Mouse (Mus musculus): ENCODE data around the gene Igfbpl1. TPM values are rescaled to one million over a fixed set of nuclear protein-coding genes. Genes with fewer than 3 reads are reported as not detected.

The Igfbpl1 gene
- polyA plus RNA-seq, 1 experiment: not detected

GRCm38 (mm10) chr4:45764141-45764494, 62.6 kb downstream of the Igfbpl1 start:
- H3K4me1 ChIP-seq (ENCODE audit: control insufficient read depth, insufficient read depth, low read length): no peaks in the 10 kb centered on the region
- H3K27ac ChIP-seq (ENCODE audit: insufficient read depth, low read depth, low read length): no peak overlapping the region
- TF ChIP-seq CTCF (IDR thresholded peaks at IDR 0.05; ENCODE audit: low read depth, low read length): no peak
- TF ChIP-seq POLR2A (IDR thresholded peaks at IDR 0.05; ENCODE audit: borderline replicate concordance, low read depth, low read length): no peak
- peak overlapping the region; percentile 41 for H3K4me3 ChIP-seq (ENCODE audit: insufficient read depth, low read length)

DNA sequence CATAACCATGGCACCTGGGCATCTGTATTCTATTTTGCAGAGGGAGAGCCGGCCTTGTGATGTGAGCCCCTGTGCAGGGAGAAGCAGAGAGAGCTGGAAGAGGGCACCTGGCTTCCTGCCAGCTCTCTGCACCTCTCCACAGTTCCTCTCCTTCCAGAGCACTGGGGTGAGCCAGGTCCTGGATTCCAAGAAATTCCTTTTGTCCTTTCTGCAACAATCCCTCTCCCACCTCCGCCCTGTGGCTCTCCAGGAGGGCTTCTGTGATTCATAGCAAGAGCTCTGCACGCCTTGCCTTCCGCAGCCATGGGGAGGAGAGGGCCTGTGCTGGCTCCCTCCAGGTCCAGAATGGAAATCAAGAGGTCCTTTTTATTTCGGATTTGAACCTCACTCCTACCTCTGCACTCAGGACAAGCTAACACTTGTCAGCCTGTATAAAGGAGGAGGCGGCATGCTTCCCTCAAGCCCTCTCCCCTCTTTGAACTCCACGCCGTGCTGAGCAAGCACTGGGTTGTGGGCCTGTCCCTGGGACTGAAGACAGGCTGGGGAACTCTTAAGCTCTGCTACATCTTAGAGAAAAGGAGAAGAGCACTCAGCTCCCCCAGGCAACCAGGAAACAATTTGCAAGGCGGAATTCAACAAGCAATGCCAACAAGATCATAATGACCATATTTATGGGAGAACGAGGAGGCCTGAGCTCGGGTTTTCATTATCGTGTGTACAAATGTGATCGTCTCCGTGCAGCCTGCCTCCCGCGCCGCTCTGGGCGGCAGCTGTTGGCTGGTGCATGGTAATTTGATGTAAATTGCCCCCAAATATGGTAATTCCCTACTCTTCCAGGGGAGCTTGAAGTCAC, 63.2 kb downstream of the Igfbpl1 start:
- TF ChIP-seq CTCF (IDR thresholded peaks at IDR 0.05; ENCODE audit: low read depth, low read length) (no peak), POLR2A (IDR thresholded peaks at IDR 0.05; ENCODE audit: borderline replicate concordance, low read depth, low read length) (no peak)
- Histone ChIP-seq H3K4me1 (ENCODE audit: control insufficient read depth, insufficient read depth, low read length) (no peaks in the 10 kb centered on the region), H3K4me3 (ENCODE audit: insufficient read depth, low read length) (peak overlapping the region; percentile 41)

DNA sequence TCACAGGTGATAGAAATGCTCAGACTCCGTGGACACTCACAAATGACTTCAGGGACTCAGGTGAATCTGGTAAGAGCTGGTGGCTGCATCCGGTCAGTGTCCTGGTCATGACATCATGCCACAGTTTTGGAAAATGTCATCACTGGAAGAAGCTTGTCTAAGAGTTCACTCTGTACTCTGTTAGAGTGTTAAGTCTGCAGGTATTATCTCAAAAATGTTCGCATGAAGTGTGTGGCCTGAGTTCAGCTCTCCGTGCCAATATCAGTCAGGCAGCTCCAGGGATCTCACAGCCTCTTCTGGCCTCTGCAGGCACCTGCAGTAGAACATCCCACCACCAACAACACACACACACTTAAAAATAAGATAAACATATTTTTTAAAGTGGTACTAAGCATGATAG, 64.1 kb downstream of the Igfbpl1 start:
- Histone ChIP-seq H3K4me3 (ENCODE audit: insufficient read depth, low read length) (no peak overlapping the region), H3K27ac (ENCODE audit: insufficient read depth, low read depth, low read length) (no peak overlapping the region), H3K4me1 (ENCODE audit: control insufficient read depth, insufficient read depth, low read length) (no peaks in the 10 kb centered on the region)
- no peak for TF ChIP-seq POLR2A (IDR thresholded peaks at IDR 0.05; ENCODE audit: borderline replicate concordance, low read depth, low read length)
- no peak for TF ChIP-seq CTCF (IDR thresholded peaks at IDR 0.05; ENCODE audit: low read depth, low read length)

More for the DNA sequence above, 63.2 kb downstream of the Igfbpl1 start:
- no peak overlapping the region for H3K27ac ChIP-seq (ENCODE audit: insufficient read depth, low read depth, low read length)

Other genes with a start within 250 kb of the Igfbpl1 start
- gene Aldh1b1, start 27.9 kb downstream of the Igfbpl1 start, polyA plus RNA-seq (2012; ENCODE audit: insufficient read depth, insufficient read length, missing spikeins): 4.2 and 4.3 TPM in 2 replicates
- gene Stra6l, start 21.7 kb upstream of the Igfbpl1 start, polyA plus RNA-seq (2012; ENCODE audit: insufficient read depth, insufficient read length, missing spikeins): 0.79 and 0.82 TPM in 2 replicates
- 0.32 and 1.2 TPM in 2 replicates for gene Ccdc180, start 63.4 kb upstream of the Igfbpl1 start, polyA plus RNA-seq (2012; ENCODE audit: insufficient read depth, insufficient read length, missing spikeins)
- 44.1 and 52.8 TPM in 2 replicates for gene Tdrd7, start 138.4 kb upstream of the Igfbpl1 start, polyA plus RNA-seq (2012; ENCODE audit: insufficient read depth, insufficient read length, missing spikeins)
- gene Tmod1, start 212.0 kb upstream of the Igfbpl1 start, polyA plus RNA-seq (2012; ENCODE audit: insufficient read depth, insufficient read length, missing spikeins): 0.89 and 1.2 TPM in 2 replicates

All from bone marrow macrophage, adult 2 months (primary cell).